Mouse (Mus musculus) right cerebral cortex, postnatal 14 days (tissue): ENCODE measurements around the gene Zdhhc14.

Experiments used
- DNase-seq: peaks from one replicate; pipeline ENCODE4 v3.0.0; 2022

The Zdhhc14 gene

DNA sequence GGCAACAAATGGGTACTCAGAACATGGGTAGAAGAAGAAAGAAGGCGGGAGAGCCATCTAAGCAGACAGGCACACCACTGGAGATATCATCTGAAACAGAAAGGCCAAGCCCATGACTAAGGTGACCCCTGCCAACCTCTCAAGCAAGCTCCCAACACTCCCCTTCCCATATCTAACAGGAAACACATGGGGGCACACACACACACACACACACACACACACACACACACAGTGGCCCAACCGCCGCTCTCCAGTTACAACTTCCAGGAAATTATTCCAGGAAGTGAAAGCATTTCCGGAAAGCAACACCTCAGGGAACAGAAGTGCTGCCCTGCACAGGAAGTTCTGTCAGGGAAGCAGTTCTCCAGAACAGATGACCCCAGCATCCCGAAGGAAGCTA is 301.9 kb downstream of the Zdhhc14 start:
- no peak for DNase-seq

DNA sequence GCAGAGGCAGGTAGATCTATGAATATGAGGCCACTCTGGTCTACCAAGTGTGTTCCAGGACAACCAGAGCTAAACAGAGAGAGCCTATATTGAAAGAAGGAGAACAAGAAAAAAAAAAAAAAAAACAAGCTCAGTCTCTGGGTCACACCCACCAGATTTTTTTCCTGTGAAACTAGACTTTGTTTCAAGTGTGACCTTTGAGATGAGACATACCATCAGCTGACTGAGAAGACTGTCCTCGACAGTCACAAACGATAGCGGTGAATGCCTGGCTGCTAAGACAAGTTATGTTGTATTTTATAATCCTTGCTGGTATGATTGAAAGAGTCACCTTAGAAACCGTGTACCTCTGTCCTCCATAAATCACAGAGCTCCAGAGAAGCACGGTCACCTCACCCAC is 303.0 kb downstream of the Zdhhc14 start:
- DNase-seq: no peak

GRCm38 (mm10) chr17:5795878-5796277 is 303.5 kb downstream of the Zdhhc14 start:
- peak; percentile 74 for DNase-seq

GRCm38 (mm10) chr17:5797124-5797760 is 304.9 kb downstream of the Zdhhc14 start:
- DNase-seq: no peak

DNA sequence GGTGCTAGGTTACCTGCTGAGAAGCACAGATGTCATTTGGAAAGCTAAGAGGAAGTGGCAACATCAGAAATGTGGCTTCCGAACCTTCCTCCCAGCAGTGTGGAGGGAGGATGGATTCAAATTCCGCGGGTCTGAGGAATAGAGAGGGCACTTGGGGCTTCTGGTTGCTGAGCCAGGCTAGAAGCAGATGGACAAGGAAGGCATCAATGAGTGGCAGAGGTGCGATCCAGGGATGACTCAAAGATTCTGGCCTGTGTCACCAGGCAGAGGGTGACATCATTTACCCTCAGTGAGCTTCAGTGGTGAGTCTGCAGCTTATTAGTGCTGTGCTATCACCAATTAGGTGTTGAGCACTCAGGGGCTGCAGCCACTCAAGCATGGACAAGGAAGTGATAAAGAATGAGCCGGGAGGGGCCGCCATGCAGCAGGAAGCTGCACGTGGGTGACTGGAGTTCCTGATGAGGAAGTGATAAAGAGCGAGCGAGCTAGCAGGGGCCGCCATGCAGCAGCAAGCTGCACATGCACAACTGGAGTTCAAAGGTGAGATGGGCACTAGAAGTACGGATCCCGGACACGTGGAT is 306.0 kb downstream of the Zdhhc14 start:
- DNase-seq: no peak

DNA sequence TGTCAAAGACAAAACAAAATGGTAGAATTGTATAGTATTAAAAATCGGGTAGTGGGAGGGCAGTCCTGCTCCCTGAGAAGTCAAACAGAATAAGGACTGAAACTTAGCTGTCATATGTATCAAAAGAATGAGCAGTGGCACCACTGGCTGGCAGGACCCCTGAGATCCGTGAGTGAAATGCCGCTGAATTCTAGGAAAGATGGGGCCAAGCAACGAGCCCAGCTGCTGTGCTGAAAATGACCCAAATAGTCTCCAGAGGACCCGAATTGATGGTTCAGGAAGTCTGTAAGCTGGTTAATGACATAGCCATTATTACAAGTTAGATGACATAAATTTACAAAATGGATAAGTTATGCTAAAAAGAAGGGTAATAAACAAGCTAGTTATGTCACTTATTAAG is 306.5 kb downstream of the Zdhhc14 start:
- DNase-seq: no peak

DNA sequence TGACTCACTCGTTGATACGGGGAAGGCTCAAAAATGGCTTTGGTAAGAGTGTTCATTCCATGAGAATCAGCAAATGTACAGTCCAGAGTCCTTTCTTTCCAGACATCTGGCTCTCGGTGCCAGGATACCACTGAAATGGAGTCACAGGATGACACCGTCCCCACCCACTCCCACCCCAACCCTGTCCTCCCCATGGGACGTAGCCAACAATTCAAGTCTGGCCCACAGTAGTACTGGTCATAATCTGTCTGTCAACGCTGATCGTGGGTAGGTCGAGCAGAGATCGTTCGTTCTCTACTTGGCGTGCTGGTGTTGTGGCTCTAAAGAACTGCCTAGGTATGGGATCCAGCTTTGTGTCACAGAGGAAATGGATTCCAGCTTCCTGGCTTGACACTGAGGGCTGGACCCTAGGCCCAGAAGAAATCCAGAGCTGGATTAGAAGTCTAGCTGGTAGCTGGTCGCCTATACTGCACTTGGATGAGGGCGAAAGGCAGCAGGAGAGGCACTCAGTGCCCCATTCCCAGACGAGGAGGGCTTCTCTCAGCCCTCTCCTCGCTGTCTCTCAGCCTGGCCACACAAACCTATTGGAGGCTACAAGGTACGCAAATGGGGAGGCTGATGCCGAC is 307.2 kb downstream of the Zdhhc14 start:
- no peak for DNase-seq

GRCm38 (mm10) chr17:5800254-5800653 is 307.9 kb downstream of the Zdhhc14 start:
- DNase-seq: no peak

DNA sequence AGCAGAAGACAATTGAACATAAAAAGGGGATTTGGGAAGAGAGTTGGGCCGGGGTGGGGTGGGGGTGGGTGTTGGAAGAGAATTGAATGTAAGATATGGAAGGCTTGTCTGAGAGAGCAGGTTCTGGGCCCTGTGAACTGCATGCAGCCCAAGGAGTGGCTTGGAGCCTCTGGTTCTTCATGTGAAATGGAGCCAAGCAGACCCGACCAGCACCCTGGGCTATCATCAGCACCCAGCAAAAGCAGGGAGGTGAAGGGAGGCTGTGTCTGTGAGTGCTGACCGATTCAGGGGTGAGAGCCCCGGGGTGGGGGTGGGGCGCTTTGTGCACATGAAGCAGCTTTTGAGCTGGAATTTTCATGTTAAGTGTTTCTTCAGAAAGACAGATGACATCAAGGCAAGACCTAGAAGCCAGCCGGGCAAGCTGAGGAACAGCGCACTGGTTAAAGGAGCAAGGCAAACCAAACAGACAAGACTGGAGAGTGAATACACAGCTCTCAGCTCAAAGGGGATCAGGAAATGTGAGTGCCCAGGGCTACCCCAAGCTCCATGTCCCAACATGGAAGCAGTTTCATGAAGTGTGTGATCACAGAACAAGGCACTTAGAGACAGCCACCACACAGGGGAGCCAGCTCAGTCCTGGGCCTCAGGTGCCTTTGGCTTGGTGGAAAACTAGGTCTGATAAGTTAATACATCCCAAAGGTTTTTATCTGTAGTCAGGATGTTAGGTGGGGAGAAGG is 308.6 kb downstream of the Zdhhc14 start:
- DNase-seq: no peak

DNA sequence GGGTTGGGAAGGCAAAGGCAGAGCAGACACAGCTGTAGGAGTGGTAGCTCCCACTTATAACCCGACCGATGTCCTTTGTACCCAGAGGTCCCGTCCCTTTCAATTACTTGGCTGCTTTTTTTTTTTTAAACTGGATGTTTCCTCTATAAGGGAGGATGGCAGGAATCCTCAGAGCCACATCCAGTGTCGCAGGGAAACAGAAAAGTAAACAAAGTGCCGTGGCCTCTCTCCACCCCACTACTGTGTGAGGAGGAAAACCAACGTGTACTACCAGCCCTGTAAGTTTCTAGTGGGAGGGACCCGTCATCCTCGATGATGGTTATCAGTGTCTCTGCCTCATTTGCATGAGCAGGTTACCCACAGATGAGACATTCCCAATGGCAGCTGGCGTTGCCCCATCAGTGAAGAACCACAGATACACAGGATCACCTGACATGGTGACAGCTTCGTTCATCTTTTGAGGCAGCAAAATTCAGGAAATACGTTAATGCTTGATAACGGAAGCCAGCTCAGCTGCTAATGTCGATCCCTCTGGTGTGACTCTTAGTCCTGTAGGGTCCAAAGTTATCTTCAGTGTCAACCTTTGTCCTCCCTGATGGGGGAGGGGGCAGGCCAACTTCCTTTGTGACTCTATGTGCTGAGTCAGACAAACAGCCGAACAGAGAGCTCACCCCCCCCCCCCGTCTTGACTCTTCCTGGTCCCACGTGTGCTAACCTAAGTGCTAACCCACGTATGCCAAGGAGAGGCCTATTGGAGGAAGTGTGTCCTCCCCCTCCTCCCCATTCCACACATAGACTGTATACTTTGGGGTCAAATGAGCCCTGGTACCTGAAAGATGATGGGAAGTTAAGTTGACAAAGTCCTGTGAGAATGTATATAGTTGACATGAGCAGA is 309.7 kb downstream of the Zdhhc14 start:
- DNase-seq: no peak

GRCm38 (mm10) chr17:5802656-5802955 is 310.2 kb downstream of the Zdhhc14 start:
- no peak for DNase-seq
